Mouse (Mus musculus) lung, adult 2 months (tissue): ENCODE results near the gene Elovl2.

Experiments used
- CTCF ChIP-seq: fragments of 200-500 bp; IDR thresholded peaks from 2 replicates; pipeline ENCODE4 v1.5.1; 2011; ENCODE audit warnings: mild to moderate bottlenecking, low read length, control low read depth; ENCODE audit not compliant: insufficient read depth
- POLR2A ChIP-seq: fragments of 200-500 bp; IDR thresholded peaks from 2 replicates; pipeline ENCODE4 v1.6.1; 2011; ENCODE audit warnings: low read depth, mild to moderate bottlenecking, control low read depth, low read length, borderline replicate concordance; ENCODE audit errors: extremely low read depth

DNA sequence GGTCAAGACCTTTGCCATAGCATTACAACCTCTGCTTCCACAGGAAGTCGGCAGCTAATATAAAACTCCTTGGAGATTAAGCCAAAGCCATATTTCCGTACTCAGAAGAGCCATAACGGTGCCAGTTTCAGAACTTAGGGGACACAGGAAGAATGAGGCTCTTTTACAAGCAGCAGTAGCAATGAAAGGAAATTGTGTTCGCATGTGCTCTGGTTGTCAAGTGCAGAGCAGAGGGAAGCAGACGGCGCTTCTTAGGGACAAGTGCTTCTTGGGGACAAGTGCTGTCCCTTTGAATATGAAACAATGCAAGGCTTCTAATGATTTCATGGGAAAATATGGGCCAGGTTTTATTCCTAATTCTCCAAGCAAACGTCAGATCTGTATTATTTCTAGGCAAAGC lies 16.9 kb downstream of the Elovl2 start:
- TF ChIP-seq CTCF: no peak
- TF ChIP-seq POLR2A: no peak
